Mouse (Mus musculus) spleen, postnatal 0 days (tissue): Measurements from ENCODE around the gene Rnf130. TPM values are rescaled to one million over a fixed set of nuclear protein-coding genes. Genes with fewer than 3 reads are reported as not detected.

Experiments used
- microRNA counts: library from miRNA; unstranded; fragments of <30 nt; microRNA quantifications from one replicate; lab custom pipeline; 2015
- polyA plus RNA-seq: library from polyadenylated mRNA; unstranded; fragments of >200 nt; fragmentation: Nextera tagmentation; extraction: Ambion mirVana; gene quantifications from 2 replicates; pipeline ENCODE4 v1.2.1, GENCODE M21; 2015

Rnf130 gene
- 60.5 and 79.4 TPM in 2 replicates for polyA plus RNA-seq

GRCm38 (mm10) chr11:50024833-50025720 is at the start of gene Rnf130:
Rnf130 (plus strand) TSS chr11:50025346.

DNA sequence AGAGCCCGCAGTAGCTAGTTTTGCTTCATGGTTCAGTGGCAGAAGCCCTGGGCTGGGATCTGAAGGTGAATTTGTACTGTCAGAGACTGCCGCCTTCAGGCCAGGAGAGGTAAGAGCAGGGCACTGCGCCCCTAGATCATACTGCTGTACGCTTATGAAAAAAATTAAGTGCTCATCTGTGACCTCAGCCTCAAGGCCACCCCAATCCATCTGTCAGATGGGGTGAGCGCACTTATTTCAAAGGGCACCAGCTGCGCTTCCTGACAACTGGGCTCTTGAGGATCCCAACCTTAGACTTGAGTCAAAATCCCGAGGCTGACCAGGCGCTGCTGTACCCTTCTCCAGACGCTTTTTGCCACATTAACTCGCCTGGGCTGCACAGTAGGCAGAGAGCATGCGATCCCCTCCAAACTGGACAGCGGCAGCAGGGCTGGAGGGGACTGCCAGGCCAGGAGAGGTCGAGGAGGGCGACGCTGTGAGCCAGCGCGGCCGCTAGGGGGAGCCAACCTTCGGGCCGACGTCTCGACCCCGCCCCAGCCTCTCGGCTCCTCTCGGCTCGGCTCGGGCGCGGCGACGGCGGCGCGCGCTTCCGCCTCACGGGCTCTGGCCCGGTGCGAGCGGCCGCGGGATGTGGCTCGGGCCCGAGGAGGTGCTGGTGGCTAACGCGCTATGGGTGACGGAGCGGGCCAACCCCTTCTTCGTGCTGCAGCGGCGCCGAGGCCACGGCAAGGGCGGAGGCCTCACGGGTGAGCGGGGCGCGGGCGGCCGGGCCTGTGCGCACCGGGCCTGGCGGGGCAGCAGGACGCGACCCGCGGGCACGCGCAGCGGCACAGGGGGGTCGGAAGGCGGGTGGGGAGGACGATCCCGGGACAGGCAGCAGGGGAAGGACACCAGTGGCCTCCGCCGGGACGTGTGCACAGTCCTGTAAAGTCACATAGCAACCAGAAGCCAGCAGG is 105.9 kb downstream of the Rnf130 start, which contains the start of gene Tbc1d9b:
Tbc1d9b (plus strand) TSS at position 586 of the 956 bp plus-strand sequence.

MicroRNAs encoded within 50 kb of the gene (microRNA counts, 519-probe panel; counts per million panel counts)
- microRNA mmu-miR-340-3p (lab: Ali Mortazavi, UCI) (4,104 counts per million, percentile 18 among the panel's probes with 10 or more counts), microRNA mmu-miR-340-5p (lab: Ali Mortazavi, UCI) (8,178 counts per million, percentile 78 among the panel's probes with 10 or more counts)

Other genes with a start within 250 kb of the Rnf130 start
- 1.3 and 1.5 TPM in 2 replicates for gene Gfpt2, start 231.2 kb upstream of the Rnf130 start, polyA plus RNA-seq
- 24.1 and 26.0 TPM in 2 replicates for gene Mapk9, start 178.6 kb upstream of the Rnf130 start, polyA plus RNA-seq
- gene Rasgef1c, start 123.5 kb upstream of the Rnf130 start, polyA plus RNA-seq, result 0.22 and 0.45 TPM in 2 replicates
- gene Tbc1d9b, start 106.0 kb downstream of the Rnf130 start, polyA plus RNA-seq, result 14.2 and 17.6 TPM in 2 replicates
- gene Mrnip, start 149.1 kb downstream of the Rnf130 start, polyA plus RNA-seq, result 12.2 and 12.7 TPM in 2 replicates
- 142 and 167 TPM in 2 replicates for gene Sqstm1, start 185.5 kb downstream of the Rnf130 start, polyA plus RNA-seq
- gene Mgat4b, start 185.5 kb downstream of the Rnf130 start, polyA plus RNA-seq, result 25.7 and 27.6 TPM in 2 replicates
- 3.0 and 3.4 TPM in 2 replicates for gene Ltc4s, start 213.3 kb downstream of the Rnf130 start, polyA plus RNA-seq